Mouse (Mus musculus): ENCODE measurements around the gene Cela3b. TPM values are rescaled to one million over a fixed set of nuclear protein-coding genes. Genes with fewer than 3 reads are reported as not detected.

Cela3b gene
- 0.26 TPM in 1 of 2 replicates, not detected in the other for polyA plus RNA-seq (2012; ENCODE audit: low replicate concordance)

DNA sequence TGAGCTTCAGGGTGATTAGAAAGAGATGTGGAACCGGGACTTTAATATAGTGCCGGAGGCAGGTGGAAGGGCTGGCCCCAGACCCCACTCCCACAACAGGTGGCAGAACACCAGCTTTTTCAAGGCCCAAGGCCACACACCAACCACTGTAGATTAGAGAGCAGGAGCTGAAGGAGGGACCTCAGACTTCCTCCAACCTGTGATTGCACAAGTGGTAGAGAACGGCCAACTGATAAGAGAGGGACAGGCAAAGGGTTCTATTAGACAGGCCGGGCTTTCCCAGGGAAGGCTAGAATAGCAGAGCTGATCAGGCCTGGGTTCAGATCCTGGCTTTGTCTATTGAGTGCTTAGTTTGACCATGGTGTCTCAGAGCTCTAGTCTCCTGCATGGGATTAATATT, at the start of gene Cela3b:
TSS of gene Cela3b (minus strand) at position 39 of the 400 bp plus-strand sequence.

DNA sequence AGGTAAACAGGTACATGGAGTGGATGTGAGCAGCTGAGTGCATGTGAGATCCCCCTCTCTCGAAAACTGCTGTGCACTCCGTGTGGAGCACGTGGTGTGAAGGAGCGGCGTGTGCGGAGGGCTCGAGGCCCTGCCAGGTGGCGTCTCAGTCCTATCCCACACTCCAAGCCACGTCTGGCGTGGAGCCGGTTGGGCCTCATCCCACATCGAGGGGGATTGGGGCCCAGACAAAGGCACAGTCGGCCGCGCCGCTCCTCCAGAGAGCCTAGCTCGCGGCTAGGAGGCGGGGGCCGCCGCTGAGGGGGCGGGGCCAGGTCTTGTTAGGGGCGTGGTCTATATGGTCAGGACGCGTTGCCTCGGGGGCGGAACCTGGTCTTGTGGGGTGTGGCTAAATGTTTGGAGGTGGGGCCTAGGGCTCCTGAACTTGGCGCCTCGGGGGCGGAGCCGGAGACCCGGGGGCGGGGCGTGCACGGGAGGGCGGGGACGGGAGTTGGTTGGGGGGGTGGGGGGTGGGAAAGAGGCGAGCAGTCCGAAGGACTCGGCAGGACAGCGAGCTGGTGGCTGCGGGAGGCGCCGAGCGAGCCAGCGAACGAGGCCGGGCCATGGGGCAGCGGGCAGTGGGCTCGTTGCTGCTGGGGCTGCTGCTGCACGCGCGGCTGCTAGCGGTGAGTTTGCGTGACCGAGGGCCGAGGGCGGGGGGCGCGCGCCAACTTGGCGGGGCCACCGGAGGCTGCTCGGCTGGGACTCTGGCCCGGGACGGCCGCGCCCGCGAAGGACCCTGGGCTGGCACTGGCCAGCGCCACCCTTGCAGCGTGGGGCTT, 38.1 kb upstream of the Cela3b start, which contains the start of gene Hspg2:
TSS of gene Hspg2 (plus strand) at position 510 of the 821 bp plus-strand sequence.

DNA sequence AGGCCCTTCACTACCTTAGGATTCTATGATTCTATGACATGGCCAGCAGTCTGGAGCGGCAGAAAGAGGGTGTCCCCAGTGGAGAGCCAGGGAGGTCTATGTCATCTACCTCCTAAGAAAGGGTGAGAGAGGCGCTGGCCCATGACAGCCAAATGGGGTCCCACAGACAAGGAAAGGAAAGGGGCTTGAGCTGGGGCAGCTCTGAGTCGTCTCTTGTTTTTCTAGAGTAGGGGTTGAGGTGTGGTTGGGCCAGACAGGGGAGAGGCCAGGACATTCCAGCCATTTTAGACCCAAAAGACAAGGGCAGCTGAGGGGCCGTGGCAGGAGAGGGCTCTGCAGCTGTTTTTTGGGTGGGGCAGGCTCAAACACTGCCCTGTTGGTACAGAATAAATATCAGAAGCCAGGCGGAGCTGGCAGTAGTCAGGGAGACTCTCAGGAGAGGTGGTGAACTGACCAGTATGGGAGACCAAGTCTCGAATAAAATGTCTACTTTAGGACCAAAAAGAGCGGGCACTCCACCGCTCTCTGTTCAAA, 23.0 kb upstream of the Cela3b start, which contains the start of gene 1700013G24Rik:
TSS of gene 1700013G24Rik (plus strand) at position 51 of the 534 bp plus-strand sequence.

DNA sequence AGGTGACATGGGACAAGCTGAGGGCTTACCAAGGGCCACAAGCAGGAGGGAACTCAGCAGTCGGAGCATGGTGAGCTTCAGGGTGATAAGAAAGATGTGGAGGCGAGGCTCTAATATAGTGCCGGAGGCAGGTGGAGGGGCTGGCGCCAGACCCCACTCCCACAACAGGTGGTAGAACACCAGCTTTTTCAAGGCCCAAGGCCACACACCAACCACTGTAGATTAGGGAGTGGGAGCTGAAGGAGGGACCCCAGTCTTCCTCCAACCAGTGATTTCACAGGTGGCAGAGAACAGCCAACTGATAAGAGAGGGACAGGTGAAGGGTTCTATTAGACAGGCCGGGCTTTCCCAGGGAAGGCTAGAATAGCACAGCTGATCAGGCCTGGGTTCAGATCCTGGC, 20.6 kb downstream of the Cela3b start, which contains the start of gene Cela3a:
TSS of gene Cela3a (minus strand) at position 101 of the 400 bp plus-strand sequence.

Other genes starting within 250 kb of the Cela3b start
- gene Wnt4, start 153.1 kb downstream of the Cela3b start, polyA plus RNA-seq (2012; ENCODE audit: low replicate concordance) = not detected in 2 replicates
- gene Cdc42, start 72.8 kb downstream of the Cela3b start, polyA plus RNA-seq (2012; ENCODE audit: low replicate concordance) = 2.7 and 12.9 TPM in 2 replicates
- not detected in 2 replicates for gene Cela3a, start 20.7 kb downstream of the Cela3b start, polyA plus RNA-seq (2012; ENCODE audit: low replicate concordance)
- not detected in 2 replicates for gene 1700013G24Rik, start 22.7 kb upstream of the Cela3b start, polyA plus RNA-seq (2012; ENCODE audit: low replicate concordance)
- gene Hspg2, start 38.2 kb upstream of the Cela3b start, polyA plus RNA-seq (2012; ENCODE audit: low replicate concordance) = 2.4 and 11.8 TPM in 2 replicates
- not detected in 2 replicates for gene Ldlrad2, start 144.0 kb upstream of the Cela3b start, polyA plus RNA-seq (2012; ENCODE audit: low replicate concordance)
- gene Usp48, start 163.2 kb upstream of the Cela3b start, polyA plus RNA-seq (2012; ENCODE audit: low replicate concordance) = 20.0 and 52.3 TPM in 2 replicates
- 74.9 and 99.0 TPM in 2 replicates for gene Rap1gap, start 234.2 kb upstream of the Cela3b start, polyA plus RNA-seq (2012; ENCODE audit: low replicate concordance)

Measured in leukemia stem cell, adult 10-12 weeks (primary cell).